In genomic region chr17:34604061-34604508, GRCm38 (mm10) we compare ENCODE assay signal across 8 mouse cellular contexts. TPM values are rescaled to one million over a fixed set of nuclear protein-coding genes. Genes with fewer than 3 reads are reported as not detected.
DNase-seq lines count a peak whose midpoint lies in the region; ATAC-seq and TF ChIP-seq lines count a peak whose summit lies in the region.

TSS of gene Agpat1 (plus strand) at chr17:34604262.

- peak within 1 kb of the TSS; percentile 97 for H3K4me2 ChIP-seq in forebrain, postnatal 0 days (ENCODE audit: low read depth)
- peak within 1 kb of the TSS; percentile 97 for H3K4me2 ChIP-seq in neural tube, embryonic 14.5 days (ENCODE audit: low read depth, low read length)

- H3K36me3 ChIP-seq in forebrain, postnatal 0 days (ENCODE audit: insufficient read depth), result peaks cover 11% of the 10 kb centered on the region
- H3K36me3 ChIP-seq in neural tube, embryonic 14.5 days (ENCODE audit: control insufficient read depth, insufficient read depth, low read length), result peaks cover 8% of the 10 kb centered on the region; the same call in 1 of the 2 replicates

- peaks cover 18% of the 10 kb centered on the region for H3K4me1 ChIP-seq in forebrain, postnatal 0 days (ENCODE audit: insufficient read depth)
- peaks cover 23% of the 10 kb centered on the region for H3K4me1 ChIP-seq in neural tube, embryonic 14.5 days (ENCODE audit: control insufficient read depth, insufficient read depth, low read length)

- TF ChIP-seq CTCF in forebrain, postnatal 0 days (IDR thresholded peaks at IDR 0.05; ENCODE audit: low read depth), result no peak

- intact Hi-C loops in heart, postnatal 36 days (cut with DNase I), result no loop called here

- H3K9ac ChIP-seq in forebrain, postnatal 0 days, result peak within 1 kb of the TSS; percentile 91
- H3K9ac ChIP-seq in neural tube, embryonic 14.5 days (replicated peaks; ENCODE audit: low read depth, low read length), result peak within 1 kb of the TSS; percentile 96

- DNase-seq in ES-CJ7 (ENCODE audit: low read depth, low spot score), result peak; percentile 100
- DNase-seq in cerebellum, adult 11-12 months, result peak; percentile 100
- DNase-seq in forebrain, postnatal 0 days, result peak; percentile 99
- DNase-seq in heart, postnatal 36 days, result peak; percentile 96
- DNase-seq in layer of hippocampus, adult 18-20 months (ENCODE audit: low spot score in 2 of 2), result peak; percentile 96 to 98
- peak; percentile 99 for DNase-seq in lung, adult 18-20 months
- DNase-seq in testis, postnatal 10 days (ENCODE audit: low spot score), result peak; percentile 98

- H3K27me3 ChIP-seq in forebrain, postnatal 0 days (ENCODE audit: insufficient read depth, low read length), result no peaks in the 10 kb centered on the region
- H3K27me3 ChIP-seq in neural tube, embryonic 14.5 days (ENCODE audit: control insufficient read depth, insufficient read depth, low read length), result no peaks in the 10 kb centered on the region

- H3K9me3 ChIP-seq in forebrain, postnatal 0 days (ENCODE audit: low read length), result no peaks in the 10 kb centered on the region
- H3K9me3 ChIP-seq in neural tube, embryonic 14.5 days (ENCODE audit: control insufficient read depth, low read length), result no peaks in the 10 kb centered on the region

- peak within 1 kb of the TSS; percentile 89 for H3K27ac ChIP-seq in forebrain, postnatal 0 days (ENCODE audit: low read depth, low read length)
- H3K27ac ChIP-seq in neural tube, embryonic 14.5 days (ENCODE audit: low read depth, low read length), result peak within 1 kb of the TSS; percentile 86

- peak; percentile 86 for ATAC-seq in forebrain, postnatal 0 days
- peak; percentile 86 for ATAC-seq in neural tube, embryonic 14.5 days (ENCODE audit: low read depth)

- H3K4me3 ChIP-seq in forebrain, postnatal 0 days (ENCODE audit: low read depth, low read length), result peak within 1 kb of the TSS; percentile 85
- H3K4me3 ChIP-seq in neural tube, embryonic 14.5 days (ENCODE audit: low read depth, low read length), result peak within 1 kb of the TSS; percentile 90

- WGBS in forebrain, postnatal 0 days, result under 1% methylated on average over 35 of the region's 35 CpGs
- WGBS in neural tube, embryonic 14.5 days, result under 1% methylated on average over 35 of the region's 35 CpGs

RNA-seq across cellular contexts. Expression of gene Agpat1, which starts in this region (rescaled TPM):
- 187 and 217 TPM in 2 replicates for total RNA-seq in forebrain, postnatal 0 days (2014; rRNA removed)
- polyA plus RNA-seq in forebrain, postnatal 0 days (2015; fragmentation: Nextera tagmentation; extraction: Ambion mirVana), result 88.5 and 104 TPM in 2 replicates
- total RNA-seq in heart, postnatal 36 days (2021), result 10 to 100 TPM; 61.2 to 70.5 TPM
- total RNA-seq in layer of hippocampus, adult 18-20 months (2021), result 100 to 1,000 TPM; 162 to 175 TPM
- polyA plus RNA-seq in neural tube, embryonic 14.5 days (2014; fragmentation: Nextera tagmentation; extraction: Ambion mirVana), result 103 and 108 TPM in 2 replicates

Comparison
In these comparisons a context has a peak if more than half of its experiments do, and no peak if none do; other contexts are left out.
1. Peak in every context shown above with its lines: DNase-seq, ATAC-seq, H3K4me3 ChIP-seq and H3K27ac ChIP-seq.